Mouse (Mus musculus): ENCODE results near the gene Gpr63.

- no peak for TF ChIP-seq CTCF (conservative IDR thresholded peaks at IDR 0.05; ENCODE audit: insufficient read depth, insufficient read length, low read depth, low read length)
- no peak for TF ChIP-seq POLR2A (IDR thresholded peaks at IDR 0.05; ENCODE audit: low read depth, low read length)
These were observed 62.5 kb downstream of the Gpr63 start for GRCm38 (mm10) chr4:25028752-25029151.
